Mouse (Mus musculus): ENCODE results near the gene Hadha. TPM values are rescaled to one million over a fixed set of nuclear protein-coding genes. Genes with fewer than 3 reads are reported as not detected.

The Hadha gene
- polyA plus RNA-seq, 1 experiment from 2014 or later: 97.4 TPM

DNA sequence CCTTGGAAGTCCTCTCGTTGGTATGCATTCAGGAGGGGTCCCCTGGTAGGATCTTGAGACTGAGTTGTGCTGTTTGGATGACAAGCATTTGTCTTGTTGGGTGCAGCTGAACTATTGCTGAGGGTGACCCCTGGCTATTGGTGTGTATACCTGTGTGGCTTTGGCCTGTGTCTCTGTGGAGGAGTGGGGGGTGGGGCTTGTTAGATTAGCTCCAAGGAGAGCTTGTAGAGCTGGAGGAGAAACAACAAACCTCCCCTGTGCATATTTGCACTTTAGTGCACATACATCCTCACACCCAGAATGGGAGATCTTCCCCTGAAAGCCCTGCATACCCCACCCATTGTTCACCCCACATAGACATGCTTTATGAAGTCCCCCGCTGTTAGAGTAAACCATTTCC, 48.2 kb downstream of the Hadha start:
- no peaks in the 10 kb centered on the region for H3K9me3 ChIP-seq (ENCODE audit: control insufficient read depth, low read length)
- peak; percentile 45 for DNase-seq (ENCODE audit: low spot score)
- ATAC-seq (replicated peaks; ENCODE audit: low FRiP score): no peak
- 5% methylated on average over 2 of the region's 2 CpGs for WGBS
- no peaks in the 10 kb centered on the region; the same call in 1 of the 2 replicates for H3K27me3 ChIP-seq (ENCODE audit: control insufficient read depth, insufficient read depth, low read length)
- no peaks in the 10 kb centered on the region for H3K36me3 ChIP-seq (ENCODE audit: control insufficient read depth, insufficient read depth, low read length)
- H3K4me2 ChIP-seq (ENCODE audit: low read depth, low read length, severe bottlenecking): peak overlapping the region; percentile 99
- peak overlapping the region; percentile 60 for H3K27ac ChIP-seq (ENCODE audit: low read depth, low read length)
- peak overlapping the region; percentile 85 for H3K9ac ChIP-seq (ENCODE audit: low read length)
- peaks cover 35% of the 10 kb centered on the region for H3K4me1 ChIP-seq (replicated peaks; ENCODE audit: control insufficient read depth, insufficient read depth, low read length)
- H3K4me3 ChIP-seq (ENCODE audit: low read depth, low read length): peak overlapping the region; percentile 62

DNA sequence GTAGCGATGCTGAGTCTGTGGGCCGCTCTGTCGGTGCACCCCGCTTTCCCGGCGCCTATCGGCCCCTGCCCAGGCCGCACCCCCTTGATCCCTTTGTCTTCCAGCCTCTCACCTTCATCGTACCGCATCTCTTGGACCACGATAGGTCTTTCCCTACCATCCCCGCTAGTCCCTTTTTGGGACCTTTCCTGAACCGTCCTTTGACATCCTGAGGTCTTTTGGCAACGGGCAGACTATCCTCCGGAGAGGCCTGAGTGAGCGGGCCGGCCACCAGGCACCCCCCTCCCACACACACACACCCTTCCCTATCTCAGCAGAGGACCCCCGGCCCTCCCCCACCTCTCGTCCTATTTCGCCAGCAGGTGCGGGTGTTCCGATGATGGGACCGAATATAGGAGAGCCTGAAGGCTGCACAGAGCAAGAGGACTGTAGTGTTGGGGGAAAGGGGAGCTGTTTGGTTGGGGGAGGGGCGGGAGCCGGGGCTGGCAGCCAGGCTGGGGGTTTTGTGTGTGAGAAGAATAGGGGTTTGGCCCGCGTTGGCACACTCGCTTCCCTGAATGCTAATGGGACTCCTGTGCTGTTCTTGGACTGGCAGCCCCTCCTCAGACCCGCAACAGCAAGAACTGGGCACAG, 49.2 kb downstream of the Hadha start, which contains the start of gene 3110082J24Rik:
3110082J24Rik (minus strand) TSS at position 419 of the 633 bp plus-strand sequence.
- H3K9me3 ChIP-seq (ENCODE audit: control insufficient read depth, low read length): no peaks in the 10 kb centered on the region
- peaks cover 30% of the 10 kb centered on the region for H3K4me1 ChIP-seq (replicated peaks; ENCODE audit: control insufficient read depth, insufficient read depth, low read length)
- H3K4me3 ChIP-seq (ENCODE audit: low read depth, low read length): peak within 1 kb of the TSS; percentile 62
- ATAC-seq (replicated peaks; ENCODE audit: low FRiP score) (peak; percentile 50), DNase-seq (ENCODE audit: low spot score) (peak; percentile 86)
- peak within 1 kb of the TSS; percentile 60 for H3K27ac ChIP-seq (ENCODE audit: low read depth, low read length)
- peak within 1 kb of the TSS; percentile 99 for H3K4me2 ChIP-seq (ENCODE audit: low read depth, low read length, severe bottlenecking)
- peak within 1 kb of the TSS; percentile 85 for H3K9ac ChIP-seq (ENCODE audit: low read length)
- H3K36me3 ChIP-seq (ENCODE audit: control insufficient read depth, insufficient read depth, low read length): no peaks in the 10 kb centered on the region
- H3K27me3 ChIP-seq (ENCODE audit: control insufficient read depth, insufficient read depth, low read length): no peaks in the 10 kb centered on the region; the same call in 1 of the 2 replicates
- WGBS: under 1% methylated on average over 29 of the region's 29 CpGs

DNA sequence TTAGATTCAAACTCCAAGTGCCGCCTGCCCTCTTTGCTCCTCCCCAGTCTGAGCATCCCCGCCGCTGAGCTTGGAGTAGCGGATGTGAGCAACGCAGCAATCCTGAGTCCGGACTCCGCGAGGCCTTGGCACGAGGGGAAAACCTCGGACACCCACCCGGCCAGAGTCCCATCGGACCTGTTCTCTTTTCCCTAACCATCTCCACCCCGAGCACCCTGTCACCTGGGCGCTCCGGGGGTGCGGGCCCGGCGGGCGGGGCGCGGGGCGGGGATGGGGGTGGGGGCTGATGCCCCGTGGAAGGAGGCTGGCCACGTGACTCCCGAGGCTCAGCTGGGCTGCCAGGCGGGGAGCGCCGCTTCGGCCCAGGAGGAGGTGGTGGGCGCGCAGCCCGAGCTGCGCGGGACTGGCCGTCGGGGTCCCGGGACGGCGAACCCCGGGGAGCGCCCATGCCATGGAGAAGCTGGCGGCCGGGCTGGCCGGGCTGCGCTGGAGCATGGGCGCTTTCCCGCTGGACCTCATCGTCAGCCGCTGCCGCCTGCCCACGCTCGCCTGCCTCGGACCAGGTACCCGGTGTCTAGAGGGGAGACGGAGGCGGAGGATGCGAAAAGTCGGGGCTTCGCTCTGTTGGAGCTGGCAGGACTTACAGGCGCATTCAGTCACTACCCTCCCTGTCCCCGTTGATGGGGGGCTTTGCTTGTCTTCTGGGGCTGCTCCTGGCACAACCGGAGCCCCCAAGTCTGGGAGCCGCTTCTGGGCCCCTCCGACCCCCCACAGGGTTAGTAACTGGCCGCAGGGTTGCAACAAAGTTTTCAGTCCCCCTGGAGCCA, 49.9 kb downstream of the Hadha start, which contains the start of gene Garem2:
Garem2 (plus strand) TSS at position 321 of the 827 bp plus-strand sequence.
- Histone ChIP-seq H3K4me2 (ENCODE audit: low read depth, low read length, severe bottlenecking) (peak within 1 kb of the TSS; percentile 99), H3K9me3 (ENCODE audit: control insufficient read depth, low read length) (no peaks in the 10 kb centered on the region), H3K27me3 (ENCODE audit: control insufficient read depth, insufficient read depth, low read length) (no peaks in the 10 kb centered on the region; the same call in 1 of the 2 replicates), H3K4me1 (replicated peaks; ENCODE audit: control insufficient read depth, insufficient read depth, low read length) (peaks cover 23% of the 10 kb centered on the region), H3K9ac (ENCODE audit: low read length) (peak within 1 kb of the TSS; percentile 85), H3K27ac (ENCODE audit: low read depth, low read length) (peak within 1 kb of the TSS; percentile 31; the same call in 1 of the 2 replicates), H3K4me3 (ENCODE audit: low read depth, low read length) (peak within 1 kb of the TSS; percentile 62), H3K36me3 (ENCODE audit: control insufficient read depth, insufficient read depth, low read length) (no peaks in the 10 kb centered on the region)
- ATAC-seq (replicated peaks; ENCODE audit: low FRiP score) (peak; percentile 48), DNase-seq (ENCODE audit: low spot score) (peak; percentile 81)
- WGBS: under 1% methylated on average over 54 of the region's 65 CpGs

DNA sequence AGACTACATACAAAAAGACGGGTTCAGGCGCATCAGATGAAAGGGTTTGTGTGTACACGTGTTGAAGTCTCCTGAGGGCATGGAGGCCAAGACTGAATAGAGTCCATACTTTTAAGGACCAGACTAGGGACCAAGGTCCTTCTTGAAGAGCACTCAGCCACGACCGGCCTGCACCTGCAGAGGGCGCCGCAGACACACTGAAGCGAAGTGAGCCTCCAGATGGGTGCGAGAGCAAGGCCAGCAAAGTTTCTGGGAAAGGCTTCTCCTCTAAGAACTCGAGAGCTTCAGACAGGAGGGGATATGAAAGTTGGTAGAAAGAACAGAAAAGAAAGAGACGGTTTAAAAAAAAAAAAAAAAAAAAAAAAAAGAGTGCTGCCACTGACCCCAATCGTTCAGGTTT, 50.6 kb downstream of the Hadha start:
- Histone ChIP-seq H3K36me3 (ENCODE audit: control insufficient read depth, insufficient read depth, low read length) (no peaks in the 10 kb centered on the region), H3K9ac (ENCODE audit: low read length) (no peak overlapping the region), H3K27me3 (ENCODE audit: control insufficient read depth, insufficient read depth, low read length) (no peaks in the 10 kb centered on the region; the same call in 1 of the 2 replicates), H3K4me1 (replicated peaks; ENCODE audit: control insufficient read depth, insufficient read depth, low read length) (peaks cover 18% of the 10 kb centered on the region), H3K27ac (ENCODE audit: low read depth, low read length) (no peak overlapping the region), H3K4me2 (ENCODE audit: low read depth, low read length, severe bottlenecking) (peak overlapping the region; percentile 99), H3K4me3 (ENCODE audit: low read depth, low read length) (peak overlapping the region; percentile 62), H3K9me3 (ENCODE audit: control insufficient read depth, low read length) (no peaks in the 10 kb centered on the region)
- under 1% methylated on average over 12 of the region's 12 CpGs for WGBS
- 0 out of 2 replicates have a peak, but pooled peaks have one; percentile 22 for ATAC-seq (replicated peaks; ENCODE audit: low FRiP score)
- peak; percentile 87 for DNase-seq (ENCODE audit: low spot score)

DNA sequence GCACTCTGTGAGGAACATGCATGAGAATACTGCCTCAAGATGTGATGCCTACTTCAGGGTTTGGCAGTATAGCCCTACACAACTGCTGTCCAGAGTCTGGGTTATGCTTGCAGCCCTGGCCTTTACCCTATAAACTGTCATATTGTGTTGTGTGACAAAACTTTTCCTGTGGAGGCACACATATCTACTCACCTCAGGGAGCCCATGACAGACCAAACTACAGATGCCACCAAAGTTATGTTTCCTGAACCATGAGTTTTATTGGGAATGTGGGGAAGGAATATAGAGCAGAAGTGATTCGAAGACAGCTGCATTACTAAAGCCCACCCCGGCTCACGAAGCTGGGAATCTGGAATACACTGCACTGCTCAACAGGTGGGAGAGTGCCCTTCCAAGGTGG, 51.6 kb downstream of the Hadha start:
- no peak overlapping the region for H3K4me3 ChIP-seq (ENCODE audit: low read depth, low read length)
- H3K4me1 ChIP-seq (replicated peaks; ENCODE audit: control insufficient read depth, insufficient read depth, low read length): peaks cover 18% of the 10 kb centered on the region
- no peaks in the 10 kb centered on the region for H3K9me3 ChIP-seq (ENCODE audit: control insufficient read depth, low read length)
- H3K9ac ChIP-seq (ENCODE audit: low read length): no peak overlapping the region
- H3K27ac ChIP-seq (ENCODE audit: low read depth, low read length): no peak overlapping the region
- no peak overlapping the region for H3K4me2 ChIP-seq (ENCODE audit: low read depth, low read length, severe bottlenecking)
- 85% methylated on average over 3 of the region's 3 CpGs for WGBS
- DNase-seq (ENCODE audit: low spot score) (no peak), ATAC-seq (replicated peaks; ENCODE audit: low FRiP score) (no peak)
- H3K27me3 ChIP-seq (ENCODE audit: control insufficient read depth, insufficient read depth, low read length): no peaks in the 10 kb centered on the region; the same call in 1 of the 2 replicates
- no peaks in the 10 kb centered on the region for H3K36me3 ChIP-seq (ENCODE audit: control insufficient read depth, insufficient read depth, low read length)

DNA sequence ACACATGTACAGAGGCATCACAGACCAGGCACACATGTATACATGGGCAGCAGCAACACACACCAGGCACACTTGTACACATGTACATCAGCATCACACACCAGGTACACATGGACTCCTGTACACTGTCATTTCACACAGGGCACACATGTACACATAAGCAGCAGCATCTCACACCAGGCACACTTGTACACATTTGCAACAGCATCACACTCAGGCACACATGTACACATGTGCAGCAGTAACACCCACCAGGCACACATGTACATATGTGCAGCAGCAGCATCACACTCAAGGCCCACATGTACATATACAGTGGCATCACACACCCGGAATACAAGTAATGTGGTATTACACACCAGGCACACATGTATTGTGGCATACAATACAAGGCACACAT, 56.7 kb downstream of the Hadha start:
- DNase-seq (ENCODE audit: low spot score) (no peak), ATAC-seq (replicated peaks; ENCODE audit: low FRiP score) (no peak)
- H3K9me3 ChIP-seq (ENCODE audit: control insufficient read depth, low read length): no peaks in the 10 kb centered on the region
- no peaks in the 10 kb centered on the region for H3K4me1 ChIP-seq (replicated peaks; ENCODE audit: control insufficient read depth, insufficient read depth, low read length)
- H3K4me2 ChIP-seq (ENCODE audit: low read depth, low read length, severe bottlenecking): no peak overlapping the region
- H3K9ac ChIP-seq (ENCODE audit: low read length): no peak overlapping the region
- no peak overlapping the region for H3K4me3 ChIP-seq (ENCODE audit: low read depth, low read length)
- H3K27me3 ChIP-seq (ENCODE audit: control insufficient read depth, insufficient read depth, low read length): no peaks in the 10 kb centered on the region
- H3K27ac ChIP-seq (ENCODE audit: low read depth, low read length): no peak overlapping the region
- H3K36me3 ChIP-seq (ENCODE audit: control insufficient read depth, insufficient read depth, low read length): no peaks in the 10 kb centered on the region
- 78% methylated on average over 1 of the region's 1 CpGs for WGBS

DNA sequence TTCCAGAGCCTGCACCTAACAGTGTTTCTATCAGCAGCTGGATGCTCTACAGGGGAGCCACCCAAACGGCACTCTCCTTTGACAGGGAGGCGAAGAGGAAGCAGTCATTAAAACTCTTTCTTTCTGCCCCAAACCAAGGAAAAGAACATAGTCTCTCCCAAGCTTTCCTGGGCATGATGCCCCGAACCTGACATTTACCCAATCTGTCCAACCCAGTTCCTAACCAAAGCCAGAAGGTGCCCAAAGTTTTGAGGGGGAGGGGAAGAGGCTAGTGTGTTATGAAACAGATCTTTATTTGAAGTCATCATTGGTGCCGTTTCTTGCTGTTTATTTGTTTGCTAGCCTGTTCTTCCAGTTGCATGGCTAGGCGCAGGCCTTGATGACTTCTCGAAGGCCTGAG, 59.2 kb downstream of the Hadha start:
- no peak overlapping the region for H3K4me3 ChIP-seq (ENCODE audit: low read depth, low read length)
- no peaks in the 10 kb centered on the region for H3K9me3 ChIP-seq (ENCODE audit: control insufficient read depth, low read length)
- no peak overlapping the region for H3K4me2 ChIP-seq (ENCODE audit: low read depth, low read length, severe bottlenecking)
- no peak for DNase-seq (ENCODE audit: low spot score)
- H3K27me3 ChIP-seq (ENCODE audit: control insufficient read depth, insufficient read depth, low read length): no peaks in the 10 kb centered on the region
- no peak overlapping the region for H3K9ac ChIP-seq (ENCODE audit: low read length)
- 75% methylated on average over 6 of the region's 6 CpGs for WGBS
- no peaks in the 10 kb centered on the region for H3K4me1 ChIP-seq (replicated peaks; ENCODE audit: control insufficient read depth, insufficient read depth, low read length)
- ATAC-seq (replicated peaks; ENCODE audit: low FRiP score): no peak
- H3K27ac ChIP-seq (ENCODE audit: low read depth, low read length): no peak overlapping the region
- H3K36me3 ChIP-seq (ENCODE audit: control insufficient read depth, insufficient read depth, low read length): no peaks in the 10 kb centered on the region

DNA sequence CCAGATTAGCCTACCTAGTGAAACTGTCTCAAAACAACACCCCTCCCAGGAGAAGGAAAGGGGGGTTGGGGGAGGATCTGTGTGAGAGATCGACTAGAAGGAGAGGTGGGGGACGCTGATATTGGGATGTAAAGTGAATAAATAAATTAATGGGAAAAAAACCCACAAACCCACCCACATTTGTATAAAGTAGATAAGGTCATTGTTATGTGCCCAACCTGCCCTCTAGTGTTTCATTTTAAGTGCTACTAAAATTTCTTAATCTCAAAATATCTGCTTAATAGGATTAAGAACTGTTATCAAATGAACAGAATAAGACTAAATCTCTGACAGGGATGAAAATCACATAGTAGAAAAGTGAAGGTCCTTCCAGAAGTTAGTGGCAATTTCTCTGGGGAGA, 60.6 kb downstream of the Hadha start:
- Histone ChIP-seq H3K9me3 (ENCODE audit: control insufficient read depth, low read length) (no peaks in the 10 kb centered on the region), H3K36me3 (ENCODE audit: control insufficient read depth, insufficient read depth, low read length) (no peaks in the 10 kb centered on the region), H3K4me2 (ENCODE audit: low read depth, low read length, severe bottlenecking) (no peak overlapping the region), H3K4me3 (ENCODE audit: low read depth, low read length) (no peak overlapping the region), H3K4me1 (replicated peaks; ENCODE audit: control insufficient read depth, insufficient read depth, low read length) (no peaks in the 10 kb centered on the region), H3K27me3 (ENCODE audit: control insufficient read depth, insufficient read depth, low read length) (no peaks in the 10 kb centered on the region), H3K9ac (ENCODE audit: low read length) (no peak overlapping the region), H3K27ac (ENCODE audit: low read depth, low read length) (no peak overlapping the region)
- WGBS: 61% methylated on average over 2 of the region's 2 CpGs
- no peak for DNase-seq (ENCODE audit: low spot score)
- ATAC-seq (replicated peaks; ENCODE audit: low FRiP score): no peak
